Mouse (Mus musculus): ENCODE measurements around the gene Arhgef1.
A peak's percentile ranks its signal among the peaks of the same experiment; 100 is the strongest.

- TF ChIP-seq CTCF (IDR thresholded peaks at IDR 0.05; ENCODE audit: borderline replicate concordance, insufficient read depth, low read length) (peak; percentile 75), POLR2A (IDR thresholded peaks at IDR 0.05; ENCODE audit: low read depth, low read length) (no peak)
These were observed 47.4 kb downstream of the Arhgef1 start for GRCm38 (mm10) chr7:24949958-24950623.

Data from embryonic fibroblast, embryonic 13.5 days (primary cell).